Mouse (Mus musculus) forebrain, embryonic 10.5 days (tissue): ENCODE results near the gene Tex261. TPM values are rescaled to one million over a fixed set of nuclear protein-coding genes. Genes with fewer than 3 reads are reported as not detected.

Source experiments
- DNase-seq: peaks from one replicate; pipeline ENCODE4 v3.0.0-alpha.2; 2017; ENCODE audit warnings: low spot score; ENCODE audit errors: extremely low spot score
- H3K27ac ChIP-seq: fragments of 300-500 bp; sonication (generic); 2 replicates; pipeline ENCODE4 v1.5.1; 2016; ENCODE audit warnings: mild to moderate bottlenecking
- H3K27me3 ChIP-seq: fragments of 300-500 bp; sonication (generic); 2 replicates; pipeline ENCODE4 v1.6.1; 2016; ENCODE audit warnings: mild to moderate bottlenecking; ENCODE audit not compliant: poor library complexity, severe bottlenecking
- H3K36me3 ChIP-seq: fragments of 300-500 bp; sonication (generic); replicated peaks from 2 replicates; pipeline ENCODE4 v1.6.1; 2016; ENCODE audit warnings: mild to moderate bottlenecking, moderate library complexity
- H3K4me1 ChIP-seq: fragments of 300-500 bp; sonication (generic); 2 replicates; pipeline ENCODE4 v1.6.1; 2016
- H3K4me3 ChIP-seq: fragments of 300-500 bp; sonication (generic); 2 replicates; pipeline ENCODE4 v1.5.1; 2016; ENCODE audit warnings: mild to moderate bottlenecking, moderate library complexity
- H3K9me3 ChIP-seq: fragments of 300-500 bp; sonication (generic); 2 replicates; pipeline ENCODE4 v1.6.1; 2016; ENCODE audit warnings: mild to moderate bottlenecking, moderate library complexity
- WGBS: fragments of 180-500 bp; shearing (Covaris S2); methylation state at CpG from one replicate; pipeline ENCODE4 v1.1.7; 2016; 5-methylcytosine and 5-hydroxymethylcytosine counted together
- polyA plus RNA-seq: library from polyadenylated mRNA; unstranded; fragments of >200 nt; fragmentation: Nextera tagmentation; extraction: Ambion mirVana; gene quantifications from 2 replicates; pipeline ENCODE4 v1.2.1, GENCODE M21; 2016

Gene Tex261
- polyA plus RNA-seq, 1 experiment from 2014 or later, result 80.7 TPM

- 45% methylated on average over 7 of the region's 7 CpGs for WGBS
- no peaks in the 10 kb centered on the region for H3K27me3 ChIP-seq
- H3K27ac ChIP-seq, result peak overlapping the region; percentile 11; the same call in 1 of the 2 replicates
- DNase-seq, result peak; percentile 24
- no peaks in the 10 kb centered on the region for H3K9me3 ChIP-seq
- H3K4me3 ChIP-seq, result no peak overlapping the region
- no peaks in the 10 kb centered on the region for H3K36me3 ChIP-seq
- peaks cover 14% of the 10 kb centered on the region for H3K4me1 ChIP-seq
Measured at GRCm38 (mm10) chr6:83788554-83788953, 12.9 kb upstream of the Tex261 start.

GRCm38 (mm10) chr6:83786426-83786825, 10.8 kb upstream of the Tex261 start:
- WGBS, result 80% methylated on average over 3 of the region's 3 CpGs
- DNase-seq, result no peak
- no peak overlapping the region for H3K4me3 ChIP-seq
- no peaks in the 10 kb centered on the region for H3K36me3 ChIP-seq
- no peaks in the 10 kb centered on the region for H3K27me3 ChIP-seq
- no peak overlapping the region for H3K27ac ChIP-seq
- H3K4me1 ChIP-seq, result peaks cover 13% of the 10 kb centered on the region
- no peaks in the 10 kb centered on the region for H3K9me3 ChIP-seq

- 10% methylated on average over 5 of the region's 5 CpGs for WGBS
Measured at GRCm38 (mm10) chr6:83779026-83779425, 3.4 kb upstream of the Tex261 start.

GRCm38 (mm10) chr6:83778306-83778705, 2.7 kb upstream of the Tex261 start:
- DNase-seq, result no peak
- Histone ChIP-seq H3K4me1 (peaks cover 27% of the 10 kb centered on the region), H3K4me3 (no peak overlapping the region), H3K27ac (no peak overlapping the region), H3K9me3 (no peaks in the 10 kb centered on the region), H3K27me3 (no peaks in the 10 kb centered on the region), H3K36me3 (peaks cover 4% of the 10 kb centered on the region; the same call in 1 of the 2 replicates)
- WGBS, result 84% methylated on average over 7 of the region's 7 CpGs

More at GRCm38 (mm10) chr6:83779026-83779425, 3.4 kb upstream of the Tex261 start:
- H3K27ac ChIP-seq, result no peak overlapping the region
- no peaks in the 10 kb centered on the region for H3K27me3 ChIP-seq
- no peaks in the 10 kb centered on the region for H3K9me3 ChIP-seq
- H3K4me1 ChIP-seq, result peaks cover 20% of the 10 kb centered on the region
- peak; percentile 42 for DNase-seq
- H3K36me3 ChIP-seq, result no peaks in the 10 kb centered on the region
- H3K4me3 ChIP-seq, result no peak overlapping the region

- peak overlapping the region; percentile 91 for H3K27ac ChIP-seq
- H3K36me3 ChIP-seq, result peaks cover 38% of the 10 kb centered on the region
- peaks cover 27% of the 10 kb centered on the region for H3K4me1 ChIP-seq
- H3K27me3 ChIP-seq, result no peaks in the 10 kb centered on the region
- H3K4me3 ChIP-seq, result peak overlapping the region; percentile 93
- H3K9me3 ChIP-seq, result no peaks in the 10 kb centered on the region
- DNase-seq, result no peak
- 2% methylated on average over 14 of the region's 14 CpGs for WGBS
Measured at GRCm38 (mm10) chr6:83774781-83775563, 641 bp downstream of the Tex261 start.

- WGBS, result 72% methylated on average over 9 of the region's 9 CpGs
- DNase-seq, result no peak
- Histone ChIP-seq H3K4me1 (peaks cover 27% of the 10 kb centered on the region), H3K27ac (no peak overlapping the region), H3K27me3 (no peaks in the 10 kb centered on the region), H3K9me3 (no peaks in the 10 kb centered on the region), H3K4me3 (peak overlapping the region; percentile 93), H3K36me3 (peaks cover 46% of the 10 kb centered on the region)
Measured at GRCm38 (mm10) chr6:83774126-83774525, 1.5 kb downstream of the Tex261 start.

GRCm38 (mm10) chr6:83768485-83768884, 7.1 kb downstream of the Tex261 start:
- Histone ChIP-seq H3K36me3 (peaks cover 60% of the 10 kb centered on the region), H3K27me3 (peaks cover 18% of the 10 kb centered on the region), H3K27ac (no peak overlapping the region), H3K4me1 (peaks cover 2% of the 10 kb centered on the region), H3K9me3 (no peaks in the 10 kb centered on the region), H3K4me3 (no peak overlapping the region)
- 85% methylated on average over 5 of the region's 5 CpGs for WGBS
- no peak for DNase-seq

- 92% methylated on average over 3 of the region's 3 CpGs for WGBS
- DNase-seq, result no peak
- Histone ChIP-seq H3K27me3 (peaks cover 33% of the 10 kb centered on the region), H3K27ac (no peak overlapping the region), H3K9me3 (no peaks in the 10 kb centered on the region), H3K36me3 (peaks cover 45% of the 10 kb centered on the region), H3K4me3 (no peak overlapping the region), H3K4me1 (peaks cover 14% of the 10 kb centered on the region)
Measured at GRCm38 (mm10) chr6:83766982-83767381, 8.6 kb downstream of the Tex261 start.

- H3K27ac ChIP-seq, result no peak overlapping the region
- WGBS, result 1% methylated on average over 35 of the region's 35 CpGs
- H3K4me3 ChIP-seq, result peak overlapping the region; percentile 48
- peaks cover 19% of the 10 kb centered on the region for H3K4me1 ChIP-seq
- DNase-seq, result peak; percentile 48
- H3K27me3 ChIP-seq, result peaks cover 73% of the 10 kb centered on the region
- H3K9me3 ChIP-seq, result no peaks in the 10 kb centered on the region
- H3K36me3 ChIP-seq, result peaks cover 5% of the 10 kb centered on the region; the same call in 1 of the 2 replicates
Measured at GRCm38 (mm10) chr6:83762880-83763431, 12.7 kb downstream of the Tex261 start.

- no peak for DNase-seq
- H3K9me3 ChIP-seq, result no peaks in the 10 kb centered on the region
- 22% methylated on average over 6 of the region's 6 CpGs for WGBS
- peaks cover 22% of the 10 kb centered on the region for H3K4me1 ChIP-seq
- H3K27ac ChIP-seq, result no peak within 1 kb of the TSS
- H3K4me3 ChIP-seq, result peak within 1 kb of the TSS; percentile 48
- peaks cover 79% of the 10 kb centered on the region for H3K27me3 ChIP-seq
- H3K36me3 ChIP-seq, result no peaks in the 10 kb centered on the region
Measured at GRCm38 (mm10) chr6:83762344-83762743, 13.3 kb downstream of the Tex261 start, which contains the start of gene Ankrd53. TSS of gene Ankrd53 (plus strand) at chr6:83762644.

- H3K27me3 ChIP-seq, result peaks cover 100% of the 10 kb centered on the region
- no peak for DNase-seq
- H3K4me3 ChIP-seq, result no peak overlapping the region
- no peak overlapping the region for H3K27ac ChIP-seq
- peaks cover 14% of the 10 kb centered on the region for H3K4me1 ChIP-seq
- no peaks in the 10 kb centered on the region for H3K36me3 ChIP-seq
- H3K9me3 ChIP-seq, result no peaks in the 10 kb centered on the region
- WGBS, result 78% methylated on average over 9 of the region's 9 CpGs
Measured at GRCm38 (mm10) chr6:83756051-83756450, 19.6 kb downstream of the Tex261 start.

GRCm38 (mm10) chr6:83750171-83750684, 25.4 kb downstream of the Tex261 start:
- 8% methylated on average over 11 of the region's 11 CpGs for WGBS
- peak; percentile 76 for DNase-seq
- H3K27me3 ChIP-seq, result peaks cover 93% of the 10 kb centered on the region
- H3K36me3 ChIP-seq, result no peaks in the 10 kb centered on the region
- H3K27ac ChIP-seq, result peak overlapping the region; percentile 63; the same call in 1 of the 2 replicates
- H3K4me3 ChIP-seq, result no peak overlapping the region
- peaks cover 40% of the 10 kb centered on the region for H3K4me1 ChIP-seq
- H3K9me3 ChIP-seq, result no peaks in the 10 kb centered on the region

- DNase-seq, result no peak
- WGBS, result 39% methylated on average over 3 of the region's 3 CpGs
- Histone ChIP-seq H3K9me3 (no peaks in the 10 kb centered on the region), H3K27me3 (peaks cover 93% of the 10 kb centered on the region), H3K4me3 (no peak overlapping the region), H3K27ac (peak overlapping the region; percentile 53; the same call in 1 of the 2 replicates), H3K36me3 (no peaks in the 10 kb centered on the region), H3K4me1 (peaks cover 47% of the 10 kb centered on the region)
Measured at GRCm38 (mm10) chr6:83749286-83749685, 26.3 kb downstream of the Tex261 start.
